Mouse (Mus musculus) telencephalon, adult 2 months (tissue): ENCODE measurements at regions not wholly inside any gene's neighbourhood (a gene's known extent, or its start where the extent isn't known, plus 50 kb on each side); places are given as distances from the start of the nearest gene placed in this dataset.

ENCODE experiments used
- DNase-seq: peaks from one replicate; pipeline ENCODE4 v3.0.0-alpha.2; 2011; ENCODE audit warnings: low read depth, low spot score

DNA sequence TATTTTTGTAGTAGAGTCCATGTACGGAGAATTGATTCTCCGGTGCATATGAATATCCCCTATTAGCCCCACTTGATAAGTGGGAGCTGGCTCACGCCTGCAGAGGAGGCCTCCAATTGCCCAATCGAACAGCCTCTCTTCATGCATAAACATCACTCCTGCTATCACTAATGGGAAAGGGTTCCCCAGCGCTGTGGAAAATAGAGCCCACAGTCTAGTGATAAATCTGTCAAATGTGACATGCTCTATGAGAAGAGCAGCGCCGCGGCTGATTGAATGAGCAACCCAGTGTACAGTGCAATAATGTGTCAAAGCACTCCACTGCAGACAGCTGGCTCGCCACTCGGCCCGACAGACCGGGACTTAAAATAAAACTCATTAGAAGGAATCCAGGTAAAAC lies 182.8 kb upstream of the Id4 start:
- no peak for DNase-seq

DNA sequence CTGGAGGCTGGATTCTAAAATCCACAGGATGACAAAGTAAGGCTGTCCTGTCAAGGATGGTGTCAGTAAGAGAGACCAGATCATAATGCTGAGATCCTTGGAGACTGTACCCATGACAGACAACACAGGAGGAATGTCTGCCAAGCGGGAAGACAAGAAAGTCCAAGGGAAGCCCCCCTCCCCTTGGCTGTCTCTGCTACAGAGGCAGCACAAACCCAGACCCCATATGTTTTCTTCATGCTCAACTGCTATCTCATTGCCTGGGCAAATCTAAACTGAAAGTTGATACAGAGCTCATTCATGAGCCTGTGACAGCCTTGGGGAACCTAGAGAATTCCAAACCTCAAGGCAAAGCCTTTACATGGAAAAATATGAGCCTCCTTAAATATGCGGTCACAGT lies 177.7 kb upstream of the Id4 start:
- no peak for DNase-seq

DNA sequence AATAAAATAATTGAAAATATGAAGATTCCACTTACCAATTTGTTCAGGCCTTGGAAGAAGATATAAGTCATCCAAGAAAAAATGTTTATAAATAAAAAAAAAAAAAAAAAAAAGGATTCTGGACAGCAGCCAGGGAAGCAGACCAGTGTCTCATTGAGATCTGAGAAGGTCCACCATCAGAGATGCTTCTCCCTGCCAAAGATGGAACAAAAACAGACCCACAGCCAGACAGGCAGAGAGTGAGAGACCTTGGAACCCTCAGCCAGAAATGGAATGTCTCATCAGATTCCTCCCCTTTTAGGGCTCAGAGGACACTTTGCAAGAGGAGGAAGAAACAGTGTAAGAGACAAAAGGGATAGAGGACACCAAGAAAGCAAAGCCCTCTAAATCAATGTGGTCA lies 177.2 kb upstream of the Id4 start:
- no peak for DNase-seq

DNA sequence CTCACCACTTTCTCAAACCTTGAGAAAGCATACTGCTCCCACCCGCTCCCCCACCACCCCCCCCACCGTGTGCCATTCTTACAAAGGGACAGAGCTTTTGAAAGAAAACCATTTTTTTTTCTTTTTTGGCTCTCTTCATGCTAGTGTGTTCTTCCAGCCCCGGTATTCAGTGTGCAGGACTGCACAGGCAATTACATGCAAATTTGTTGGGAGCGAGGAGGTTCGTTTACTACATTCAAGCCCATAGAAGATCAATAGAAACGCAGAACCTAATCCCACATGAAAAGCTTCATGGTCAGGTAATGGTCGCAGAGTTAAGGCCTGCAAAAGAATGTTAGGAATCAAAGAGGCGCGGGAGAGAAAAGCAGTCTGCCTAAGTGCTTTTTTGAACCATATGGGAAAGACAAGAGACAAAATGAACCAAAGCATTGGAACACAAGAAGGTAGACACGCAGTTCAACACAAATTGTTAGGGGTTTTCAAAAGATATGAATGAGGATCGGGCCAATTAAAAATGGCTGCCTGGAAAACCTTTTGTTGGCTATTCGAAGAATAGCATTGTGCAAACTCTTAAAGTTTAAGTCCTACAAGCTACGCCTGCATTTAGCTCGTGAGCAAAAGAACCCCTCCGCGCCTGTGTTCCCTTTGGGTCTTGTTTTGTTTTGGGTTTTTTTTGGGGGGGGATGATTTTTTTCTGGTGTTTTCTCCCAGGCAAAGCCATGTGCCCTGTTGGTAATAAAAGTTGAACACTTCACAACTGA lies 166.6 kb upstream of the Id4 start:
- no peak for DNase-seq

DNA sequence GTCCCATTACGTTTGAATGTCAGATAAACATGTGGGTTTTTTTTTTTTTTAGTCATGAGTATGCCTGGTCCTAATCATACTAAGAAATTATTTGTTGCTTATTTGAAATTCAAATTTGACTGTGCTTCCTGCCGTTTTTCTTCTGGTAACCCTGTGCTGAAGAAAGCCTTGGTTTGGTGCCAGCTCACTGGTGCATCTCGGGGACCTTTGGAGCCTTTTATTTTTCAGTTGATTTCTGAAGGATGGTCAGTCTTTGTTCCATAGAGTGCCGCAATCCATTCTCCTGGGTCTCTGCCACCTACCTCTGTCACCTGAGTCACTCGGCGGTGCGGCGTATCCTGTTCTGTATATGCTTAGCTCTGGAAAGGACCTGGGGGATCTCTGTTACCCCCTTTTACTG lies 158.9 kb upstream of the Id4 start:
- no peak for DNase-seq

DNA sequence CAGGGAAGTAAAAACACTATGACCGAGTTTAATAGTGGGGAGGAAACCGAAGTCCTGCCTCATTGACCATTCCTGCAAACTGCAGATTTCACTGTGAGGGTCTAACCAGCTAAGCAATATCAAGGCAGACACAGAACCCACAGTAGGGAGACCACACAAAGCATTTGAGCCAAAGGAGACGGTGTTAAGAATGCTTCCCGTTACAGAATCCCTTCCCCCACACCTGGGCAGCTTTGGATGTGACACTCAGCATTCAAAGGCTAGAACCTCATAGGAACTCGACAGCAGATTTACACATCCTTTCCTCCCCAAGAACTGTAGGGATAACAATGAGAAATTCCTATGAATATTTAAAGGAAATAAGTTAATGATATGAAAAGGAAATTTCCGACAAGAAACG lies 158.5 kb upstream of the Id4 start:
- DNase-seq, result no peak

DNA sequence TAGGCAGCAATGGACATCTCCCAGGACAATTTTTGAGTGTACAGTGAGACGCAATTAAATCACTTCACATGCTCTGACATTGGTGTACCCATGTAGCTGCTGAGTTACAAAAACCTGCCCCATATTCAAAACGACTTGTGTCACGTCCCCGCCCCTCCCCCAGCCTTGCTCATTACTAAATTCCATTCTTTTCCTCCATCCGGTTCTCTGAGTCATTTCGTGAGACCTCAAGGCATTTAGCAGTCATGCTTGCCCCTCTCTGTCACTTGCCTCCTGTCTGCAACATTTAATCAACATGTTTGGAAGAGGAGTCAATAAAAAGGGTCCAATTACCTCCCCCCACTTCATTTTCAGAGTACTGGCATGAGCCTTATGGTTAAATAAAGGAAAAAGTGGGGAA lies 156.3 kb upstream of the Id4 start:
- DNase-seq, result no peak

DNA sequence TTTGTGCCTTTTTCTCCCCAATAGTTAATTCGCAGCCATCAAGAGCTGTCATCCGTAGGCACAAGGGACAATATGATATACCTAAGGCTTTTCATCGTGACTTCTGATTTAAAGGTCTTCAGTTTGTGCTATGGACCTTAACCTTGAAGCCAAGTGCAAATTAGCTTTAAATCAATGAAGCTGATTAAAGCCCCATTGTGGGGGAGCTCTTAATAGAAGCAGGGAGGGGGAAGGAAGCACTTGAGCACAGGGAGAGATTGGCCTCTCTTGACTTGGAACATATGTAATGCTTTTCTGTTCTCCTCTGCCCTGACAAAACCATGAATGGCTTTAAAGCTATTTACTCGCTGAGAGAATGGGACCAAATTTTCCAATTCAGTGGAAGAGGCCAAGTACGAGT lies 154.1 kb upstream of the Id4 start:
- DNase-seq, result no peak

DNA sequence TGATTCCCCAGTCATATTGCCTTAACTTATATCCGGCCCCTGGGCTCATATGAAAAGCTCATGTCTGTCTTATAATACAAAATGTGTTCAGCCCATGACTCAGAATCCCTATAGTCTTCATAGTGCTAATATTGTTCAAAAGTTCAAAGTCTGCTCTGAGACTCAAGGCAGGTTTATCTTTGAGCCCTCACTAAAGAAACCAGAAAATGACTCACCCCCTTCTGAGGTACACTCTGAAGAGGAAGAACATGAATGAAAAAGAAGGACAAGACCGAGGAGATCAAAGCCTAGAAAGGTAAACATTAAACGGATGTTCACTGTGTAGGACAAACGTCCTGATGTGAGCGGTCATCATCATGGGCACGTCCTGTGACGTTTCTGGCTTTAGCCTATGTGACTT lies 145.1 kb upstream of the Id4 start:
- DNase-seq, result no peak

DNA sequence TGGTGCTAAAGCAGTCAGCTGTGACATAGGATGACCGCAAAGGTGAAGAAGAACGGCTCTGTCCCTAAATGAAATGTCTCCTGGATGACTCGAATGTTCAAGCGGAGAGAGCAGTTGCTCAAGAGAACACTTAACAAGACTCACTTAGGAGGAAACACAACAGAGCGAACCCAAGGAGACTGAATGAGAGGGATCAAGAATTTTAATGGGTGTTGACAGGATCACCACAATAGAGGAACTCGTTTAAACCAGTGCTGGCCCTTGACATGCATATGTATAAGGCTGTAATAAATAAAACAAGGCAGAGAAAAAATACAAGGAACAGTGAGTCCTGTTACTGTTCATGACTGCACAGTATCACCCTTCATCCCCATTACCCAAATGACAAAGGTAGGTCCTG lies 134.4 kb upstream of the Id4 start:
- DNase-seq, result no peak

DNA sequence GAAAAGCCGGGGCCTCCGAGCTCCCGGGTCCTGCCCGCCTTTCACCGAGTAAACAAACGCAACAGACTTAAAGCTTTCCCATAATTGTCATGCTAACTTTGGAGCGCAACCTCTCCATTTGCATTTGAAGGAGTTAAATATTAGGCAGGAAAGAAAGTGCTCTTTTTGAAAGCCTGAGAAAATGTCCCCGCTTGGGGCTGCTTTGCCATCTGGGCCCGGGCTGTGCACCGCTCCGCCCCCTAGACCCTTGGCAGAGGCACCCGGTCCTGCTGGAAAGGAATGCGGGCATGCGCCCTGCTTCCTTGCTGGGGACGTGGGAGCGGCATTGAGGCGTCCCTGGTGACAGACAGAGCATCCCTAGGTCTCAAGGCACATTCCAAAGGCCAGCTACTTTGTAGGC lies 130.3 kb upstream of the Id4 start:
- peak; percentile 5 for DNase-seq

DNA sequence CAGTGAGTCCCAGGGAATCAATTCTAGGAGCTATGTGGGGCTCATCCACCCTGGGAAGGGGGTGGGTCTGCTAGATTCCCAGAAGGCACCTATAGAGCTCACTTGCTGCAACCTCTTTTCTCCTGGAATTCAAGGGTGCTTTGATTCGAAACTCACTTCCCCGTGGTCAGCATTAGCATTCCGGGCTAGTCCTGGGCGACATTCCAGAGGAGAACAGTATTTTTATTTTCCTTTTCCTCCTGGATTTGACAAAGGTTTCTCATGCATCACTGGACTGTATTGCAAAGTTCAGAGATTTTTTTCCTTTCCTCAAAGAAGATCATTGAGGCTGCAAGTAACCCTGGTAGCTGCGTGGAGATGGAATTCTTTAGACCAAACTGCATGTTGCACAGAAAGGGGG lies 129.3 kb upstream of the Id4 start:
- no peak for DNase-seq

DNA sequence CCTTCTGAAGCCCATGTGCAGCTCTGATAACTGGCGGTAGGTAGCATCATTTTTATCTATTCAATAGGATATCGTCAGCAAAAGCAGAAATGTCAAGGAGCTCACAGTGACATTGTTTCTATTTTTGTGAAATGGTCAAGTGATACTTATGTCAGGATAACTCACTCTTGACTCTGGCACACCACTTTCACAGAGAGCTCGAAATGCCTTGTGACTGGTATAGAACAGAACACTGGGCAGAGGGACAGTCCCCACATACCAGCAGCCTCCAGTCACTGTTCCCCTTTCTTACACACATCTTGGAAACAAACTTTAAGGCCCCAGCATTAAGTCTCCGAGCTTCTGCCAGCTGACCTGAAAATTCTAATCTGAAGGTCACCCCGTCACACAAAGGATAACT lies 115.1 kb upstream of the Id4 start:
- no peak for DNase-seq

DNA sequence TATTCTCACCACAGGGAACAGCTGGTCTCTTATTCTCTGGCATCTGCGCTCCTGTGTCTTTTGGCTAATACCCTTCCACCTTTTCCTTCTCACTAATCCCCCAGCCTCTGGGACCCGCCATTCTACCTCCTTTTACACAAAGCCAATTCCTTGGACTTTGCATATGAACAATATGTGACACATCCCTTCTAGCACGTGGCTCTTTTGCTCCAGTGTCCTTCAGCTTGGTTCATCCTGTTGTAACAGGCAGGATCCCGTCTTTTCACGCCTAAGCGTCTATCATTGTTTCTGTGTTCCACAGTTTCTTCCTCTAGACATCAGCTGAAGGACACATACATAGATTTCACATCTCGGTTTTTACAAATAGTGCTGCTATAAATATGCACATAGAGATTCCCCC lies 114.0 kb upstream of the Id4 start:
- DNase-seq, result no peak

DNA sequence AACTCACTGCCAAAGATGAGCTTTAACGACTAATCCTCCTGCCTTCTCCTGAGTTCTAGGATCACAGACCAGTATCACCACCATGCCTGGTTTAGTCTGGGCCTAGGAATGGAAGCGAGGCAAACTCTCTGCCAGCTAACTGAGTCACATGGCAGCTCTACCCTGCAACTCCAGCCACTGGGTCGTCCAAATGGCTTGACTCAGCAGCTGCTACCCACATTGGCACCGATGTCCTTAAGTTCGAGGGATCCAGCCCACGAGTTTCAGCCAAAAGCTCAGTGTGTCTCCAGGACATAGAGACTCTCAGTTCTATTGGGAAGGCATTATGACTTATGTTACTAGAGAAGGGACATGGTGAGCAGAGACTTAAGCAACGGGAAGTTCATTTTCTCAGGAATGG lies 107.8 kb upstream of the Id4 start:
- no peak for DNase-seq

DNA sequence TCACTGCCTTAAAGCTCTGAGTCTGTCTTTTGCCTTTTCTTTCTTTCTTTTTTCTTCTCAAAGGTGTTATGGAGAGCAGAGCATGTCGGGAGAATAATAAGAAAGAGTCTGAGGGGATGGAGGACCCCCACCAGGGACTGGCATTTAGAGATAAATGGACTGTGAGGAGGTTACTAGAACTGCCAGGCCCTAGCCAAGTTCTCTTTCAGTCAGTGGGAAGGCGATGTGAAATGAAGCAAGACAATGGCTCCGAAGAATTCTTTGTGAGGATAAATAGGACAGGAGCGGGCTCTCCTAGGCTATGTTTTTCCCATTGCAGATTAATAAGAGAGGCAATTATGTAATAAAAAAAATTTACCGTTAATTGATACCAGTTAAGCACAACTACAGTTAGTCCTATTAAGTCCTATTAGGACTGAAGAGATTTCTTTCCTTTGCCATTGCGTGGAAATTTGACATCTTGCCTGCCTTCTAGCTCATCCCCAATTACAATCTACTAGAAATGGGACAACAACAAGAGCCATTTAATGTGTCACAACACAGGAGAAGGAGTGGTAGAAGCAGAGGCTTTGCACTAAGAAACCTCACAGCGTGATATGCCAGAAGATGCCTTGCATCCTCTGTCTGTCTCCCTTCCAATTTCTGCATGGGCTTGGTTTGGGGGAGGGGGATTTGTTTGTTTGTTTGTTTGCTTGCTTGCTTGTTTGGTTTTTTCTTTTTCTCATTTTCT lies 107.2 kb upstream of the Id4 start:
- DNase-seq, result no peak

DNA sequence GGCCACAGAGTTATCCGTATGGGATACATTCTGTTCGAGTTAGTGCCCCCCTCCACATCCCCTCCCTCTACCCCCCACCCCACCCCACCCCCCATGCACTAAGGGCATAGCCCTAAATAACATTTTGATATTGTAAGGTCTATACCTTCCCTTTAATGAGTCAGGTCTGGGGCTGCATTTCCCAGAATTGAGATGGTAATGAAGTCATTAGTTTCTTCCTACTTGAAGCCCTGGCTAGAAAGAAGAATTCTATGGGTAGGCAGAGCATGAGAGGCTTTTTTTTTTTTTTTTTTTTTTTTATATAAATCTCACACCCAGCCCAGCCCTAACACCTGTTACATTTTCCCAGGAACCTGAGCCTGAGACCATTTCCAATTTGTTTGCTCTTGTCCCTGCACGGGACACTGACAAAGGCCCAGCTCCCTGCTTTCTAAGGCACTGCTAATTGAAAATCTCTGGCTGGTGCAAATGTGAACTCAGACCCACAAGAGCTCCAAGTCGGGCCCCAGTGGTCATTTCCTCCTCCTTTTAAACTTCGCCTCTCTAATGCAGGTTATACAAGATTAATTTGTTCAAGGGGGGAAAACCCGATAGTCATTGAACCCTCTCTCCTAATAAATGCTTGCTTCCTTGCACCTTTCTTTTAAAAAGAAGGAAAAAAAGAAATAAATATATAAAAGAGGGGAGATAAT lies 106.5 kb upstream of the Id4 start:
- DNase-seq, result no peak

DNA sequence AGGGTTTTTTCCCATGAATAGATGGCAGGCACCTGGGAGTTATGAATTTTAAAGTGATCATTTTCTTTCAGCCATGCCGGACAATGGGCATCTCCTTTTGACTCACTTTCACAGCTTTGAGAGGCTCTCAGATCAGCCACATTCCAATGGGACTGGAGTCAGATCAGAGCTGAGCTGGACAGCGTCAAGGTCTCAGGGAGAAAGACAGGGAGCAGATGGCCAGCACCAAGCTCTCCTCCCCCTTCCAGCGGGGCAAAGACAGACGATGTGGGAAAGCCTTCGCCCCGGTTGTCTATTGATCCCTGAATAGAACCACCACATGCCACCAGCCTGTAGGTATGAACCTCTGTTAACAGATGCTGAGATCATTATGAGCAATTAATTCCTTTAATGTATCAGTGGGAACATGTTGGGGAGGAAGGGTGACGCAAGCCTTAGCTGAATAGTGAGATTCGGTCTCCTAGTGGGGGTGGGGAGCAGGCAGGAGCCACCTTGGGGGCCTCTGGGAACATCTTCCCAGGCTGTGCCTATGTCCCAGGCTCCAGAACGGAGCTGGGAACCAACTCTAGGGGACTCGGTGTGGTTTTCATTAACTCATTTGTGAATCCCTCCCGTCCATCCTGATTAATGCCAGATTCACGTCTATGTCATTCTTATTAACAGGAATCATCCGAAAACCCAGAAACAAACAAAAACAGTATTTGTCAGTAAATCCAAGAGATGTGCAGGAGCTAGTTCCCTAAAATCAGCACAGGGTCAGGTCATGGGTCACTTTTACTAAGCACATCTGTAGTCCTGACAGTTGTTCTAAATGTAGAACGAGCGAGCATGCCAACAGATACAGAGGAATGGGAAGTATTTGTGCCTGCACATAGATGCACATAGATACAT lies 101.8 kb upstream of the Id4 start:
- no peak for DNase-seq

DNA sequence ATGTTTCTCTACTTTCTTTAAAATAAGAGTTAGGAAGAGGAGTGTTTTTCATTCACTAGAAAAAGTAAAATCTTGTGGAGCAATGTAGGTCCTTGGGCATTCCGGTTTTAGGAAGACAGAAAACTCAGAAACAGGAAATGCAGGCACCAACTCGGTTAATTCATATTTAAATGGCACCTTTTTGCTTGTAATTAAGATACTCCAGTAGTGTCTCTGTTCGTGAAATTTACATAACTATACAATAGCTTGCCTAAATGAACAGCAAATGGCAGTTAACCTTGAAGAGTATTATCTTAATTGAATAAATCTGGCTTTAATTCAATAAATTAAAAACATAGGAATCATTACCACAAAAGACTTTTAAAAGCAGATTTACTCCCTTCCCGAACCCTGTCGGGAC lies 100.9 kb upstream of the Id4 start:
- DNase-seq, result no peak

DNA sequence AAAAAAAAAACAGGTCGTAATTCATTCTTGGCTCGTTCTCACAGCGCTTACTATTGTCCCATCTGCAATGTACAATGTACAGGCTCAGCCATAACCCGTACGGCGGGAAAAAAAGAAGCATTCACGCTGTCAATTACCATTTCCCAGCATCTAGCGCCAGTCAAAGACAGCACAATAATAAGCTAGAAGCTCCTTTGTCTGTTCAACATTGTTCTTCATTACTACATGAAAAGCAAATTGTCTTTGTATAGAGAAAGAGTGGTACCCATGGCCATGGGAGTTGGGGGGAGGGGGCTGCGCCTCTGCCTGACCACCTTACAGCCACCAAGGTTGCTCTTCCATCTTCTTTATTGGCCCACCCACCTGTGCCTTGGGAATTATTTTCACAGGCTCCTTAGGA lies 99.7 kb upstream of the Id4 start:
- DNase-seq, result no peak

DNA sequence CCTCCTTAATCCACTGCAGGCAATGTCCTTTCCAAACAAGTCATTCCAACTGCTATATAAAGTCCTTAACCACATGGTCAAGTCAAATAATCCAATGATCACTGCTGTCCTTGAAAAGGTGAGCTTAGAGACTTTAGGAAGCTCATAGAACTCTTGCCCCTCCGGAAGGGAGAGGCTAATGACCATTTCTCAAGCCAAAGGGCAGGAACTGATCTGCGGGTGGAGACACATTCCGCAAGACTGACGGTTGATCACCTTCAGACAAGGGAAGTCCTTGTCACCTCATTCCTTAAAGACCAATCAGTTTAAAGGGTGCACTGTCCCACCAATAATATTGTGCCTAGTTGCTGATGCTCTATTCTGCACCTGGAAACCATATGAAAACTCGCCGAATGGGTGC lies 96.4 kb upstream of the Id4 start:
- no peak for DNase-seq

DNA sequence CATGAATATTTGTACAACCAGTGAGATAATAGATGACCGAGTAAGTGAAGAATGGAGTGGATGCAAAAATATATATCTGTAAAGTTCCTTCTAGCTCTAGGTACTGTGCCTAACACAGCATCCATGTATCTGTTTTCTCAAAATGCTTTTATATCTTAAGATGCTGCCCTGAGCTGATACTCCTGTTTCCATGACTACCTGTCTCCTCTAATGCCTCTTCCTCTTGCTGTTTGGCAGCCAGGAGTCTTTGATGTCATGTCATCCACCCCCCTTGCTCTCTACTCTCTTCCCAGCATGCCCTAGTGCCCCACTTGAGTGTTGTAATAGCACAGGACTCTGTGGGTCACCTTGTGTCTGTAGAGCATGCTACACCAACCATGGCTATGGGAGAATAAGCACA lies 95.2 kb upstream of the Id4 start:
- no peak for DNase-seq
